Mouse (Mus musculus): ENCODE results near the gene Timmdc1.

Gene Timmdc1

GRCm38 (mm10) chr16:38522129-38523084 lies at the start of gene Timmdc1:
Timmdc1 (minus strand) TSS chr16:38522663.
- DNase-seq (ENCODE audit: low spot score in 2 of 2), result peak; percentile 95 to 97

GRCm38 (mm10) chr16:38571481-38571880 lies 49.0 kb upstream of the Timmdc1 start:
- no peak for DNase-seq (ENCODE audit: low spot score in 2 of 2)

GRCm38 (mm10) chr16:38568192-38568591 lies 45.7 kb upstream of the Timmdc1 start:
- peak in 1 of 2 experiments; percentile 37 for DNase-seq (ENCODE audit: low spot score in 2 of 2)

- DNase-seq (ENCODE audit: low spot score in 2 of 2), result no peak
Measured at GRCm38 (mm10) chr16:38563516-38563915, 41.1 kb upstream of the Timmdc1 start.

- DNase-seq (ENCODE audit: low spot score in 2 of 2), result no peak
Measured at GRCm38 (mm10) chr16:38562968-38563327, 40.5 kb upstream of the Timmdc1 start.

- DNase-seq (ENCODE audit: low spot score in 2 of 2), result peak; percentile 96 to 98
Measured at GRCm38 (mm10) chr16:38562131-38562967, 39.9 kb upstream of the Timmdc1 start.

GRCm38 (mm10) chr16:38558221-38558748 lies 35.8 kb upstream of the Timmdc1 start, which contains the start of gene Tmem39a:
Tmem39a (plus strand) TSS chr16:38558698.
- no peak for DNase-seq (ENCODE audit: low spot score in 2 of 2)

- no peak for DNase-seq (ENCODE audit: low spot score in 2 of 2)
Measured at GRCm38 (mm10) chr16:38555988-38556387, 33.5 kb upstream of the Timmdc1 start.

GRCm38 (mm10) chr16:38549479-38550396 lies 27.3 kb upstream of the Timmdc1 start, which contains the start of gene Poglut1:
Poglut1 (minus strand) TSS chr16:38550258.
- peak; percentile 82 to 84 for DNase-seq (ENCODE audit: low spot score in 2 of 2)

- no peak for DNase-seq (ENCODE audit: low spot score in 2 of 2)
Measured at GRCm38 (mm10) chr16:38548000-38548399, 25.5 kb upstream of the Timmdc1 start.

- DNase-seq (ENCODE audit: low spot score in 2 of 2), result no peak
Measured at GRCm38 (mm10) chr16:38538716-38539380, 16.4 kb upstream of the Timmdc1 start.

- peak; percentile 81 to 82 for DNase-seq (ENCODE audit: low spot score in 2 of 2)
Measured at GRCm38 (mm10) chr16:38536544-38537146, 14.2 kb upstream of the Timmdc1 start.

GRCm38 (mm10) chr16:38526264-38526663 lies 3.8 kb upstream of the Timmdc1 start:
- DNase-seq (ENCODE audit: low spot score in 2 of 2), result no peak

GRCm38 (mm10) chr16:38521211-38521987 lies 1.1 kb downstream of the Timmdc1 start:
- DNase-seq (ENCODE audit: low spot score in 2 of 2), result no peak

- DNase-seq (ENCODE audit: low spot score in 2 of 2), result no peak
Measured at GRCm38 (mm10) chr16:38519140-38519539, 3.3 kb downstream of the Timmdc1 start.

- DNase-seq (ENCODE audit: low spot score in 2 of 2), result no peak
Measured at GRCm38 (mm10) chr16:38510846-38511245, 11.6 kb downstream of the Timmdc1 start.

- peak; percentile 74 to 79 for DNase-seq (ENCODE audit: low spot score in 2 of 2)
Measured at GRCm38 (mm10) chr16:38506041-38506634, 16.3 kb downstream of the Timmdc1 start.

- DNase-seq (ENCODE audit: low spot score in 2 of 2), result no peak
Measured at GRCm38 (mm10) chr16:38503528-38503927, 18.9 kb downstream of the Timmdc1 start.

- DNase-seq (ENCODE audit: low spot score in 2 of 2), result no peak
Measured at GRCm38 (mm10) chr16:38502469-38502868, 20.0 kb downstream of the Timmdc1 start.
